Mouse (Mus musculus) neural tube, embryonic 13.5 days (tissue): ENCODE measurements around the gene Vti1a. TPM values are rescaled to one million over a fixed set of nuclear protein-coding genes. Genes with fewer than 3 reads are reported as not detected.
A peak's percentile ranks its signal among the peaks of the same experiment; 100 is the strongest.

Source experiments
- ATAC-seq: fragments of 200-750 bp; cut with Nextera tagmentation; 2 replicates; pipeline ENCODE4 v1.8.0; 2017; ENCODE audit warnings: low read depth, mild to moderate bottlenecking, moderate TSS enrichment, moderate library complexity
- H3K27ac ChIP-seq: fragments of 300-500 bp; sonication (generic); replicated peaks from 2 replicates; pipeline ENCODE4 v1.5.1; 2015; ENCODE audit warnings: moderate library complexity, mild to moderate bottlenecking, inconsistent platforms
- H3K27me3 ChIP-seq: fragments of 300-500 bp; sonication (generic); 2 replicates; pipeline ENCODE4 v1.6.1; 2015; ENCODE audit warnings: mild to moderate bottlenecking, inconsistent platforms
- H3K36me3 ChIP-seq: fragments of 300-500 bp; sonication (generic); 2 replicates; pipeline ENCODE4 v1.6.1; 2015; ENCODE audit warnings: mild to moderate bottlenecking, inconsistent platforms
- H3K4me1 ChIP-seq: fragments of 300-500 bp; sonication (generic); replicated peaks from 2 replicates; pipeline ENCODE4 v1.6.1; 2015; ENCODE audit warnings: inconsistent platforms
- H3K4me2 ChIP-seq: fragments of 300-500 bp; sonication (generic); 2 replicates; pipeline ENCODE4 v1.6.1; 2015; ENCODE audit warnings: inconsistent platforms, mild to moderate bottlenecking, moderate library complexity
- H3K4me3 ChIP-seq: fragments of 300-500 bp; sonication (generic); 2 replicates; pipeline ENCODE4 v1.5.1; 2015; ENCODE audit warnings: mild to moderate bottlenecking, inconsistent platforms
- H3K9ac ChIP-seq: fragments of 300-500 bp; sonication (generic); 2 replicates; pipeline ENCODE4 v1.6.1; 2015; ENCODE audit warnings: moderate library complexity, mild to moderate bottlenecking, inconsistent platforms
- H3K9me3 ChIP-seq: fragments of 300-500 bp; sonication (generic); 2 replicates; pipeline ENCODE4 v1.6.1; 2016; ENCODE audit warnings: inconsistent platforms
- WGBS: fragments of 180-500 bp; shearing (Covaris S2); methylation state at CpG from one replicate; pipeline ENCODE4 v1.1.7; 2015; 5-methylcytosine and 5-hydroxymethylcytosine counted together
- polyA plus RNA-seq: library from polyadenylated mRNA; unstranded; fragments of >200 nt; fragmentation: Nextera tagmentation; extraction: Ambion mirVana; gene quantifications from 2 replicates; pipeline ENCODE4 v1.2.1, GENCODE M21; 2015

Vti1a gene
- polyA plus RNA-seq, 1 experiment from 2014 or later, result 28.8 TPM

GRCm38 (mm10) chr19:55342423-55342822 lies 26.3 kb downstream of the Vti1a start:
- no peak overlapping the region for H3K4me2 ChIP-seq
- no peak overlapping the region for H3K4me3 ChIP-seq
- no peak overlapping the region for H3K9ac ChIP-seq
- 94% methylated on average over 7 of the region's 7 CpGs for WGBS
- no peaks in the 10 kb centered on the region for H3K36me3 ChIP-seq
- no peak for ATAC-seq
- no peak overlapping the region for H3K27ac ChIP-seq
- no peaks in the 10 kb centered on the region for H3K9me3 ChIP-seq
- H3K4me1 ChIP-seq, result no peaks in the 10 kb centered on the region
- no peaks in the 10 kb centered on the region for H3K27me3 ChIP-seq

DNA sequence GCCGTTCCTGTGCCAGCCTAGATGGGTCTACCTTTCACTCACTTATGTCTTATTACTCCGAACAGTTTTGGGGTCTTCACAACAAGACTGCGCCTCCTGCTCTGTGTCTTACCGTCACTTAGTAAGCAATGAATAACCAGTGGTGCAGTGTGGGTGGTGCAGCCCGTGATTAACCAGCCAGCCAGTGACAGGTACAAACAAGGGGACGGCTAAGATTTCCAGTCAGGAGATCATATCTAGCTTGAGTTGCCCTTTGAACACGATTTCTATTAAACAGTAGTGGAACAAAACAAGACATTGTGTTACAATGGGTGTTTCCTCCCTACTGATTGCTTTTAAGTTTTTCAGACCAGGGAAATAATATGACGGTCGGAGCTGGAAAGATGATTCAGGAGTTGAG lies 27.2 kb downstream of the Vti1a start:
- no peak overlapping the region for H3K9ac ChIP-seq
- H3K27ac ChIP-seq, result no peak overlapping the region
- no peaks in the 10 kb centered on the region for H3K9me3 ChIP-seq
- H3K4me2 ChIP-seq, result no peak overlapping the region
- H3K36me3 ChIP-seq, result no peaks in the 10 kb centered on the region
- WGBS, result 89% methylated on average over 9 of the region's 9 CpGs
- H3K27me3 ChIP-seq, result no peaks in the 10 kb centered on the region
- no peak for ATAC-seq
- H3K4me3 ChIP-seq, result no peak overlapping the region
- H3K4me1 ChIP-seq, result no peaks in the 10 kb centered on the region

GRCm38 (mm10) chr19:55348187-55348586 lies 32.1 kb downstream of the Vti1a start:
- 94% methylated on average over 3 of the region's 3 CpGs for WGBS
- H3K9me3 ChIP-seq, result no peaks in the 10 kb centered on the region
- no peak overlapping the region for H3K4me3 ChIP-seq

GRCm38 (mm10) chr19:55350673-55351378 lies 34.7 kb downstream of the Vti1a start:
- H3K4me2 ChIP-seq, result no peak overlapping the region
- peaks cover 6% of the 10 kb centered on the region for H3K4me1 ChIP-seq
- H3K27me3 ChIP-seq, result no peaks in the 10 kb centered on the region
- H3K9me3 ChIP-seq, result no peaks in the 10 kb centered on the region
- no peak overlapping the region for H3K27ac ChIP-seq
- no peak for ATAC-seq
- H3K9ac ChIP-seq, result no peak overlapping the region
- 77% methylated on average over 9 of the region's 9 CpGs for WGBS
- H3K36me3 ChIP-seq, result no peaks in the 10 kb centered on the region
- no peak overlapping the region for H3K4me3 ChIP-seq

More at GRCm38 (mm10) chr19:55348187-55348586, 32.1 kb downstream of the Vti1a start:
- no peak overlapping the region for H3K27ac ChIP-seq
- no peak overlapping the region for H3K4me2 ChIP-seq
- H3K36me3 ChIP-seq, result no peaks in the 10 kb centered on the region
- H3K9ac ChIP-seq, result no peak overlapping the region
- H3K27me3 ChIP-seq, result no peaks in the 10 kb centered on the region
- ATAC-seq, result no peak
- H3K4me1 ChIP-seq, result peaks cover 6% of the 10 kb centered on the region

GRCm38 (mm10) chr19:55362606-55363005 lies 46.5 kb downstream of the Vti1a start:
- no peak for ATAC-seq
- 93% methylated on average over 9 of the region's 9 CpGs for WGBS
- Histone ChIP-seq H3K4me2 (no peak overlapping the region), H3K4me3 (no peak overlapping the region), H3K27me3 (no peaks in the 10 kb centered on the region), H3K9ac (no peak overlapping the region), H3K9me3 (no peaks in the 10 kb centered on the region), H3K27ac (no peak overlapping the region), H3K4me1 (no peaks in the 10 kb centered on the region), H3K36me3 (no peaks in the 10 kb centered on the region)

DNA sequence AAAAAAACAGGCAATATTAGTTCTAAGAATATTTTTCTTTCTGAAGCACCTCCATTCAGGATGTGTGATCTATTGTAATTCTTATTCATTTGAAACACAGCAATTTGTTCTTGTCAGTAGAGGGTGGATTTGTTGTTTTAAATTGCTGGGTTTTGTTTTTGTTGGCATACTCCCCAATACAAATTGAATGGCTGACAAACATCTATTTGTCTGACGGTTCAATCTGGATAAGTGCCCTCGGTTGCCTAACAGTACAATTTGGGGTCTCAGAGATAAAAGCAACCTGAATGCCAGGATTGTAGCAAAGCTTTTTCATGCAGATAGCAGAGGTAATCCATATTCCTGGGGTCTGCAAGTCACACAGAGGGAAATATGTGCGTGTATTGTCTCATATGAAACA lies 53.6 kb downstream of the Vti1a start:
- no peak for ATAC-seq
- no peak overlapping the region for H3K27ac ChIP-seq

DNA sequence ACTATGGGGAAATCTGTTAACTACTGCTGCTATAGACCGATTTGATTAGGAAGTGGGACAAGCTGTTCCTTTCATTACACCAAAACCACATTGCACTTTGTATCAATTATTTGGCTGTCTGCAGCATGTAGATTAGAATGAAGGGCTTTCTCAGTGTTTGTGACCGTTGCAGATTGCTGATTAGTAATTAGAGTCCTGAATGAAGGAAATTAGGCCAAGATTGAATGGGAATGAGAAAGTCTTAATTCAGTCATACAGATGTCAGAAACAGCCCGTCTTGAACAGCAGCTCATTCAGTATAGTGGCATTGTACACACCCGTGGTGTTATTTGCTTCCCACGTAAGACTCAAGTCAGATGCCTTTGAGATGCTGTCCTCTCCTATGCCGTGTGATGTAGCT lies 60.2 kb downstream of the Vti1a start:
- Histone ChIP-seq H3K9ac (no peak overlapping the region), H3K27me3 (no peaks in the 10 kb centered on the region), H3K9me3 (no peaks in the 10 kb centered on the region), H3K36me3 (no peaks in the 10 kb centered on the region), H3K4me1 (peaks cover 33% of the 10 kb centered on the region), H3K27ac (no peak overlapping the region), H3K4me3 (no peak overlapping the region), H3K4me2 (no peak overlapping the region)
- peak; percentile 43; the same call in 1 of the 2 replicates for ATAC-seq
- 40% methylated on average over 6 of the region's 6 CpGs for WGBS

More for the DNA sequence above, 53.6 kb downstream of the Vti1a start:
- H3K4me2 ChIP-seq, result no peak overlapping the region
- H3K9me3 ChIP-seq, result no peaks in the 10 kb centered on the region
- no peak overlapping the region for H3K9ac ChIP-seq
- H3K4me1 ChIP-seq, result peaks cover 8% of the 10 kb centered on the region; the same call in 1 of the 2 replicates
- 36% methylated on average over 3 of the region's 3 CpGs for WGBS
- no peaks in the 10 kb centered on the region for H3K36me3 ChIP-seq
- no peak overlapping the region for H3K4me3 ChIP-seq
- H3K27me3 ChIP-seq, result no peaks in the 10 kb centered on the region

DNA sequence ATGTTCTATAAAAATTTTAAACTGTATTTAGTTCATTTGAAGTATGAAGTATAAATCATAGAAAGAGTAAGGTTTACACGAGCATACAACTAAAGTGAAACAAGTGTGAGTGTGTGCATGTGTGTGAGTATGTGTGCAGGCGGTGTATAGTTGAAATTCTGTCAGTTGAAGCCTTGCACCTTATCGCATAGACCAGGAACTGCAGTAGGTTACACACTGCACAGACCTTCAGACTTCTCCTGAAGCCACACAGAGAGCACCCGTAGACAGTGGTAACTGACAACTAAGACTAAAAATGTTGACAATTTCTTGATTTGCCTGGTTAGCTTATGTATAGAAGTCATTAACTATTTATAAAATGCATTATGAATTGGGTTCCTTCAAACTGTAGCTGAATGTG lies 61.4 kb downstream of the Vti1a start:
- 91% methylated on average over 4 of the region's 4 CpGs for WGBS

DNA sequence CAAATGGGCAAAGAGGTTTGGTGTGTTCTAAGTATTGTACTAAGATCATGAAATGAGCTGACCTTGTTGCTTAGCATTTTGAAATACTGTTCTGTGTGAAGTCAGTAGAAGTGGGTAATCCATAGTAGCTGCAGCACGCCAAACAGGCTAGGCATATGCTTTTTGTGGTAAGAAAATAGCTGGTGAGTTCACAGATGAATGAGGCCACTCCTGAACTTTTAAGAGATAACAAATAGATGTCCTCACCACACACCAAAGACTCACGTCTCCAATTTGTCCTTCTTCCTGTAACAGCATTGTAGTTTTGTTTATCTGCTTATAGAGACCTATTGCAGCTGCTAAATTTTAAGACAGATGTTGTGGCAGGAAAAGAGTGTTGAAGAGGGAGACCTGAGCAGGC lies 62.8 kb downstream of the Vti1a start:
- 65% methylated on average over 2 of the region's 2 CpGs for WGBS
- Histone ChIP-seq H3K9ac (no peak overlapping the region), H3K27ac (no peak overlapping the region)

More for the DNA sequence above, 61.4 kb downstream of the Vti1a start:
- Histone ChIP-seq H3K9me3 (no peaks in the 10 kb centered on the region), H3K27me3 (no peaks in the 10 kb centered on the region), H3K4me3 (no peak overlapping the region), H3K4me1 (peaks cover 39% of the 10 kb centered on the region), H3K9ac (no peak overlapping the region), H3K27ac (no peak overlapping the region), H3K36me3 (no peaks in the 10 kb centered on the region), H3K4me2 (no peak overlapping the region)
- ATAC-seq, result no peak

GRCm38 (mm10) chr19:55380764-55381163 lies 64.7 kb downstream of the Vti1a start:
- Histone ChIP-seq H3K27ac (no peak overlapping the region), H3K4me1 (peaks cover 42% of the 10 kb centered on the region), H3K4me3 (no peak overlapping the region), H3K9ac (no peak overlapping the region), H3K27me3 (no peaks in the 10 kb centered on the region), H3K4me2 (peak overlapping the region; percentile 38), H3K36me3 (no peaks in the 10 kb centered on the region), H3K9me3 (no peaks in the 10 kb centered on the region)
- WGBS, result 12% methylated on average over 12 of the region's 12 CpGs
- ATAC-seq, result peak; percentile 69; the same call in 1 of the 2 replicates

More for the DNA sequence above, 62.8 kb downstream of the Vti1a start:
- Histone ChIP-seq H3K4me2 (no peak overlapping the region), H3K4me1 (peaks cover 42% of the 10 kb centered on the region), H3K9me3 (no peaks in the 10 kb centered on the region), H3K36me3 (no peaks in the 10 kb centered on the region), H3K4me3 (no peak overlapping the region), H3K27me3 (no peaks in the 10 kb centered on the region)
- no peak for ATAC-seq

DNA sequence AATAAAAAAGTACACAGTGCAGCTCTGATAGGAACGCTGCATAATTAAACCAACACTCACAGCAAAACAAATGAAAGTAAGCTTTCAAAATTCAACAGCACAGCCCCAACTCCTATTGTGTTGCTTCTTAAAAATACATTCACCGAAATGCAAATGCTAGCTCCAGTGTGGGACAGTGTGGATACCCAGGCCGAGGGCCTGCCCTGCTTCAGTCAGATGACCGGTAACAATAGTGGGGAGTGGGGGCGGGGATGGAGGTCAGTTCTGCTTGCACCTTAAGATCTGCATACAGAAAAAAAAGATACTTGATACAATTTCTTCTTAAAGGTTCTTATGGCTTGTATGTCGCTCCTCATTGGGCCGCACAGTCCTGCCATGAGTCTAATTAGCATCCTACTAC lies 65.2 kb downstream of the Vti1a start:
- H3K4me1 ChIP-seq, result peaks cover 40% of the 10 kb centered on the region
- no peak overlapping the region for H3K27ac ChIP-seq
- no peaks in the 10 kb centered on the region for H3K9me3 ChIP-seq
- H3K4me3 ChIP-seq, result no peak overlapping the region
- no peak overlapping the region; the same call in 1 of the 2 replicates for H3K4me2 ChIP-seq
- H3K36me3 ChIP-seq, result no peaks in the 10 kb centered on the region
- H3K9ac ChIP-seq, result no peak overlapping the region
- no peaks in the 10 kb centered on the region; the same call in 1 of the 2 replicates for H3K27me3 ChIP-seq
- no peak for ATAC-seq
- WGBS, result 54% methylated on average over 7 of the region's 7 CpGs

- ATAC-seq, result no peak
- Histone ChIP-seq H3K4me1 (peaks cover 32% of the 10 kb centered on the region), H3K4me3 (no peak overlapping the region), H3K9ac (no peak overlapping the region), H3K27ac (no peak overlapping the region), H3K27me3 (no peaks in the 10 kb centered on the region; the same call in 1 of the 2 replicates), H3K36me3 (no peaks in the 10 kb centered on the region), H3K4me2 (no peak overlapping the region), H3K9me3 (no peaks in the 10 kb centered on the region)
- WGBS, result 62% methylated on average over 7 of the region's 7 CpGs
Observed at GRCm38 (mm10) chr19:55382745-55383144, 66.7 kb downstream of the Vti1a start.

DNA sequence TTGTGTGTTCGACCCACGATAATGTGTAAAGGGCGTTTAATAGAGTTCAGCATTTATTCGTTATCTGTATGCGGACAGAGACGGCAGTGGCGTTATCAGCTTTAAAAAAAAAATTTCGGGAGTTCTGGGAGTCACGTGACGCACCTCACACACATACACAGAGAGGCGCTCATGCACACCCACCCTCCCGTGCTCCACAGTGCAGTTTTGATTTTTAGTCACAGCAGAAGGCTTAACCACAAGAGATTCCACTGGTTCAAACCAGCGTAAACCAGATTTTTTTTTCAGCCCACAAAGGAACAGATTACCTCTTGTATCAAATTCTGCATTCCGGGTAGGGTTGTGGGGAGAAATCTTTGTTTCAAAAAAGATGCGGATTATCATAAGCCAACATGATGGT lies 68.5 kb downstream of the Vti1a start:
- Histone ChIP-seq H3K9me3 (no peaks in the 10 kb centered on the region), H3K4me2 (no peak overlapping the region), H3K27me3 (no peaks in the 10 kb centered on the region; the same call in 1 of the 2 replicates), H3K4me1 (peaks cover 34% of the 10 kb centered on the region), H3K9ac (no peak overlapping the region), H3K36me3 (no peaks in the 10 kb centered on the region), H3K4me3 (no peak overlapping the region), H3K27ac (no peak overlapping the region)
- ATAC-seq, result no peak
- 76% methylated on average over 15 of the region's 15 CpGs for WGBS
